8 mouse cellular contexts compared by ENCODE assay signal in genomic region chr19:36919466-36919865, GRCm38 (mm10). TPM values are rescaled to one million over a fixed set of nuclear protein-coding genes. Genes with fewer than 3 reads are reported as not detected.
DNase-seq lines count a peak whose midpoint lies in the region; ATAC-seq lines count a peak whose summit lies in the region.

TSS of gene Fgfbp3 (minus strand) at chr19:36919615.

- DNase-seq in heart, adult 18-20 months, result no peak
- peak; percentile 92 for DNase-seq in A20 (ENCODE audit: low read depth, low spot score)
- no peak for DNase-seq in intestine, embryonic 14.5 days (ENCODE audit: low spot score)
- DNase-seq in cerebellum, adult 9-10 months, result no peak
- DNase-seq in adrenal gland, postnatal 14 days, result no peak

- no peaks in the 10 kb centered on the region for H3K36me3 ChIP-seq in heart, embryonic 11.5 days (ENCODE audit: control insufficient read depth, insufficient read depth, low read length)
- no peaks in the 10 kb centered on the region for H3K36me3 ChIP-seq in intestine, embryonic 14.5 days (ENCODE audit: control insufficient read depth, insufficient read depth, low read length)
- H3K36me3 ChIP-seq in midbrain, embryonic 16.5 days (ENCODE audit: control insufficient read depth, insufficient read depth, low read length), result no peaks in the 10 kb centered on the region

- peak within 1 kb of the TSS; percentile 87 for H3K4me3 ChIP-seq in heart, embryonic 11.5 days (ENCODE audit: low read depth, low read length)
- peak within 1 kb of the TSS; percentile 76 for H3K4me3 ChIP-seq in intestine, embryonic 14.5 days (ENCODE audit: low read depth, low read length)
- H3K4me3 ChIP-seq in midbrain, embryonic 16.5 days (ENCODE audit: low read depth, low read length), result peak within 1 kb of the TSS; percentile 67

- 9% methylated on average over 12 of the region's 12 CpGs for WGBS in heart, embryonic 11.5 days (ENCODE audit: insufficient replicate concordance)
- 10% methylated on average over 12 of the region's 12 CpGs for WGBS in intestine, embryonic 14.5 days
- WGBS in midbrain, embryonic 16.5 days, result 3% methylated on average over 12 of the region's 12 CpGs

- H3K4me2 ChIP-seq in heart, embryonic 11.5 days, result peak within 1 kb of the TSS; percentile 79
- H3K4me2 ChIP-seq in intestine, embryonic 14.5 days (ENCODE audit: low read length), result peak within 1 kb of the TSS; percentile 60
- peak within 1 kb of the TSS; percentile 86 for H3K4me2 ChIP-seq in midbrain, embryonic 16.5 days (ENCODE audit: low read length)

- no peaks in the 10 kb centered on the region for H3K9me3 ChIP-seq in heart, embryonic 11.5 days (replicated peaks; ENCODE audit: control insufficient read depth, low read length)
- no peaks in the 10 kb centered on the region for H3K9me3 ChIP-seq in intestine, embryonic 14.5 days (ENCODE audit: control insufficient read depth, low read length)
- no peaks in the 10 kb centered on the region for H3K9me3 ChIP-seq in midbrain, embryonic 16.5 days (replicated peaks; ENCODE audit: control insufficient read depth, low read length, poor library complexity, severe bottlenecking)

- peak within 1 kb of the TSS; percentile 92 for H3K27ac ChIP-seq in heart, embryonic 11.5 days (ENCODE audit: low read depth, low read length)
- H3K27ac ChIP-seq in intestine, embryonic 14.5 days (ENCODE audit: low read depth), result peak within 1 kb of the TSS; percentile 85
- H3K27ac ChIP-seq in midbrain, embryonic 16.5 days (ENCODE audit: low read length), result peak within 1 kb of the TSS; percentile 90

- ATAC-seq in heart, embryonic 11.5 days (replicated peaks; ENCODE audit: insufficient number of reproducible peaks, low FRiP score, low TSS enrichment), result no peak
- ATAC-seq in common myeloid progenitor, adult 5-6 weeks (replicated peaks; ENCODE audit: low read depth, poor library complexity, severe bottlenecking), result peak; percentile 57
- 0 out of 2 replicates have a peak, but pooled peaks have one; percentile 9 for ATAC-seq in intestine, embryonic 14.5 days (replicated peaks; ENCODE audit: low FRiP score, low TSS enrichment, low read depth)
- peak; percentile 37; the same call in 1 of the 2 replicates for ATAC-seq in midbrain, embryonic 16.5 days

- no peaks in the 10 kb centered on the region for H3K27me3 ChIP-seq in heart, embryonic 11.5 days (ENCODE audit: control insufficient read depth, insufficient read depth, low read length)
- no peaks in the 10 kb centered on the region for H3K27me3 ChIP-seq in intestine, embryonic 14.5 days (replicated peaks; ENCODE audit: control insufficient read depth, insufficient read depth, low read length)
- no peaks in the 10 kb centered on the region for H3K27me3 ChIP-seq in midbrain, embryonic 16.5 days (ENCODE audit: control insufficient read depth, insufficient read depth, low read depth, low read length)

- H3K4me1 ChIP-seq in heart, embryonic 11.5 days (ENCODE audit: control insufficient read depth, insufficient read depth, low read length), result no peaks in the 10 kb centered on the region
- H3K4me1 ChIP-seq in intestine, embryonic 14.5 days (replicated peaks; ENCODE audit: control insufficient read depth, insufficient read depth, low read length), result no peaks in the 10 kb centered on the region
- peaks cover 11% of the 10 kb centered on the region; the same call in 1 of the 2 replicates for H3K4me1 ChIP-seq in midbrain, embryonic 16.5 days (ENCODE audit: control insufficient read depth, insufficient read depth, low read length)

- H3K9ac ChIP-seq in heart, embryonic 11.5 days (ENCODE audit: low read depth, low read length), result peak within 1 kb of the TSS; percentile 89
- peak within 1 kb of the TSS; percentile 81 for H3K9ac ChIP-seq in intestine, embryonic 14.5 days (ENCODE audit: low read length)
- H3K9ac ChIP-seq in midbrain, embryonic 16.5 days (ENCODE audit: low read depth, low read length), result peak within 1 kb of the TSS; percentile 84

RNA-seq across cellular contexts. Expression of gene Fgfbp3, which starts in this region (rescaled TPM):
- polyA plus RNA-seq in heart, embryonic 11.5 days (2014; fragmentation: Nextera tagmentation; extraction: Ambion mirVana), result 3.7 and 4.0 TPM in 2 replicates
- 1 to 10 TPM; 2.1 to 2.2 TPM for total RNA-seq in heart, adult 18-20 months (2021)
- 4.6 and 5.9 TPM in 2 replicates for total RNA-seq in common myeloid progenitor, adult 5-6 weeks (2017)
- 3.5 and 3.8 TPM in 2 replicates for polyA plus RNA-seq in intestine, embryonic 14.5 days (2014; fragmentation: Nextera tagmentation; extraction: Ambion mirVana)
- polyA plus RNA-seq in midbrain, embryonic 16.5 days (2015; fragmentation: Nextera tagmentation; extraction: Ambion mirVana), result 38.9 and 44.4 TPM in 2 replicates
- 2.7 TPM in 2 replicates for total RNA-seq in adrenal gland, postnatal 14 days (2021)
